Mouse (Mus musculus) forebrain, embryonic 15.5 days (tissue): ENCODE measurements around the gene Platr17. TPM values are rescaled to one million over a fixed set of nuclear protein-coding genes. Genes with fewer than 3 reads are reported as not detected.
"Not testable (repeated sequence)": the region's sequence is repeated elsewhere in the genome, so short reads cannot be mapped to it uniquely, and the experiment has no call there.

ENCODE experiments used
- ATAC-seq: fragments of 200-750 bp; cut with Nextera tagmentation; replicated peaks from 2 replicates; pipeline ENCODE4 v1.8.0; 2017; ENCODE audit warnings: mild to moderate bottlenecking, moderate TSS enrichment, moderate library complexity
- H3K27ac ChIP-seq: fragments of 300-500 bp; sonication (generic); replicated peaks from 2 replicates; pipeline ENCODE4 v1.5.1; 2015; ENCODE audit warnings: mild to moderate bottlenecking, inconsistent platforms
- H3K27me3 ChIP-seq: fragments of 300-500 bp; sonication (generic); 2 replicates; pipeline ENCODE4 v1.6.1; 2015; ENCODE audit warnings: inconsistent platforms
- H3K36me3 ChIP-seq: fragments of 300-500 bp; sonication (generic); 2 replicates; pipeline ENCODE4 v1.6.1; 2015; ENCODE audit warnings: mild to moderate bottlenecking, inconsistent platforms
- H3K4me1 ChIP-seq: fragments of 300-500 bp; sonication (generic); 2 replicates; pipeline ENCODE4 v1.6.1; 2015; ENCODE audit warnings: inconsistent platforms
- H3K4me2 ChIP-seq: fragments of 300-500 bp; sonication (generic); replicated peaks from 2 replicates; pipeline ENCODE4 v1.6.1; 2015; ENCODE audit warnings: mild to moderate bottlenecking, inconsistent platforms
- H3K4me3 ChIP-seq: fragments of 300-500 bp; sonication (generic); 2 replicates; pipeline ENCODE4 v1.5.1; 2015; ENCODE audit warnings: mild to moderate bottlenecking, inconsistent platforms
- H3K9ac ChIP-seq: fragments of 300-500 bp; sonication (generic); replicated peaks from 2 replicates; pipeline ENCODE4 v1.6.1; 2015; ENCODE audit warnings: mild to moderate bottlenecking, inconsistent platforms
- H3K9me3 ChIP-seq: fragments of 300-500 bp; sonication (generic); 2 replicates; pipeline ENCODE4 v1.6.1; 2016; ENCODE audit warnings: inconsistent platforms
- WGBS: fragments of 180-500 bp; shearing (Covaris S2); methylation state at CpG from one replicate; pipeline ENCODE4 v1.1.7; 2015; ENCODE audit warnings: mixed read lengths; 5-methylcytosine and 5-hydroxymethylcytosine counted together
- polyA plus RNA-seq: library from polyadenylated mRNA; unstranded; fragments of >200 nt; fragmentation: Nextera tagmentation; extraction: Ambion mirVana; gene quantifications from 2 replicates; pipeline ENCODE4 v1.2.1, GENCODE M21; 2015

The Platr17 gene
- 0.32 and 0.80 TPM in 2 replicates for polyA plus RNA-seq

- not testable (repeated sequence) for H3K36me3 ChIP-seq, H3K4me3 ChIP-seq, H3K4me2 ChIP-seq, H3K27ac ChIP-seq, H3K27me3 ChIP-seq, H3K9ac ChIP-seq, H3K9me3 ChIP-seq, ATAC-seq
- WGBS: 50% methylated on average over 4 of the region's 4 CpGs
- H3K4me1 ChIP-seq: peaks cover 11% of the 10 kb centered on the region
These were observed at the start of gene Platr17 for GRCm38 (mm10) chr17:33904835-33905234. Gene Platr17, plus strand, starts transcription at chr17:33905135.

GRCm38 (mm10) chr17:33857816-33858215 lies 47.1 kb upstream of the Platr17 start:
- Histone ChIP-seq H3K9ac (no peak overlapping the region), H3K36me3 (no peaks in the 10 kb centered on the region), H3K9me3 (no peaks in the 10 kb centered on the region), H3K27ac (no peak overlapping the region), H3K4me3 (no peak overlapping the region), H3K27me3 (no peaks in the 10 kb centered on the region), H3K4me1 (no peaks in the 10 kb centered on the region), H3K4me2 (no peak overlapping the region)
- WGBS: 71% methylated on average over 4 of the region's 4 CpGs
- ATAC-seq: no peak

- Histone ChIP-seq H3K36me3 (no peaks in the 10 kb centered on the region), H3K9ac (no peak overlapping the region), H3K27me3 (no peaks in the 10 kb centered on the region), H3K9me3 (no peaks in the 10 kb centered on the region), H3K27ac (no peak overlapping the region), H3K4me3 (no peak overlapping the region), H3K4me2 (no peak overlapping the region), H3K4me1 (no peaks in the 10 kb centered on the region)
- 37% methylated on average over 9 of the region's 9 CpGs for WGBS
- ATAC-seq: no peak
These were observed 39.5 kb upstream of the Platr17 start for GRCm38 (mm10) chr17:33865330-33866030.

- ATAC-seq, H3K9me3 ChIP-seq, H3K4me1 ChIP-seq, H3K27me3 ChIP-seq, H3K27ac ChIP-seq, H3K4me3 ChIP-seq, H3K9ac ChIP-seq, H3K36me3 ChIP-seq, H3K4me2 ChIP-seq: not testable (repeated sequence)
- WGBS: 90% methylated on average over 2 of the region's 12 CpGs
These were observed 31.4 kb upstream of the Platr17 start, which contains the start of gene Gm7029 for GRCm38 (mm10) chr17:33873537-33873936. Gene Gm7029, plus strand, starts transcription at chr17:33873837.

GRCm38 (mm10) chr17:33874411-33874810 lies 30.5 kb upstream of the Platr17 start:
- WGBS: 84% methylated on average over 11 of the region's 11 CpGs
- no peak overlapping the region for H3K27ac ChIP-seq
- no peak overlapping the region for H3K4me2 ChIP-seq
- 0 out of 2 replicates have a peak, but pooled peaks cover 6% of the 10 kb centered on the region for H3K36me3 ChIP-seq
- no peaks in the 10 kb centered on the region for H3K27me3 ChIP-seq
- no peak overlapping the region for H3K4me3 ChIP-seq
- ATAC-seq: no peak
- no peak overlapping the region for H3K9ac ChIP-seq
- no peaks in the 10 kb centered on the region for H3K4me1 ChIP-seq
- no peaks in the 10 kb centered on the region for H3K9me3 ChIP-seq

GRCm38 (mm10) chr17:33875797-33876196 lies 29.1 kb upstream of the Platr17 start:
- H3K36me3 ChIP-seq, H3K4me3 ChIP-seq, H3K9ac ChIP-seq, H3K9me3 ChIP-seq, H3K27ac ChIP-seq, ATAC-seq, H3K4me1 ChIP-seq, H3K27me3 ChIP-seq, H3K4me2 ChIP-seq: not testable (repeated sequence)
- WGBS: 83% methylated on average over 5 of the region's 5 CpGs

- H3K36me3 ChIP-seq, H3K27me3 ChIP-seq, H3K27ac ChIP-seq, H3K4me1 ChIP-seq, H3K9me3 ChIP-seq, H3K4me2 ChIP-seq, ATAC-seq, H3K9ac ChIP-seq, H3K4me3 ChIP-seq: not testable (repeated sequence)
- 92% methylated on average over 10 of the region's 11 CpGs for WGBS
These were observed 20.6 kb upstream of the Platr17 start for GRCm38 (mm10) chr17:33884320-33884719.

GRCm38 (mm10) chr17:33887802-33888201 lies 17.1 kb upstream of the Platr17 start:
- not testable (repeated sequence) for H3K4me3 ChIP-seq, H3K27me3 ChIP-seq, H3K27ac ChIP-seq, H3K36me3 ChIP-seq, H3K9ac ChIP-seq, H3K4me2 ChIP-seq, H3K9me3 ChIP-seq, ATAC-seq
- peaks cover 13% of the 10 kb centered on the region for H3K4me1 ChIP-seq
- 88% methylated on average over 2 of the region's 2 CpGs for WGBS

GRCm38 (mm10) chr17:33888230-33888629 lies 16.7 kb upstream of the Platr17 start:
- peaks cover 13% of the 10 kb centered on the region for H3K4me1 ChIP-seq
- not testable (repeated sequence) for H3K9me3 ChIP-seq, H3K4me2 ChIP-seq, ATAC-seq, H3K4me3 ChIP-seq, H3K27me3 ChIP-seq, H3K9ac ChIP-seq, H3K36me3 ChIP-seq, H3K27ac ChIP-seq

- 0% methylated on average over 36 of the region's 44 CpGs for WGBS
These were observed 14.9 kb upstream of the Platr17 start for GRCm38 (mm10) chr17:33889941-33890532.

GRCm38 (mm10) chr17:33890533-33891059 lies 14.3 kb upstream of the Platr17 start, which contains the start of gene Kifc1:
Gene Kifc1, minus strand, starts transcription at chr17:33890661.
- under 1% methylated on average over 49 of the region's 49 CpGs for WGBS
- peak; percentile 100 for ATAC-seq
- Histone ChIP-seq H3K27me3 (no peaks in the 10 kb centered on the region), H3K9ac (peak within 1 kb of the TSS; percentile 49), H3K36me3 (no peaks in the 10 kb centered on the region), H3K27ac (no peak within 1 kb of the TSS), H3K9me3 (no peaks in the 10 kb centered on the region), H3K4me2 (peak within 1 kb of the TSS; percentile 67), H3K4me3 (peak within 1 kb of the TSS; percentile 65), H3K4me1 (peaks cover 13% of the 10 kb centered on the region)

More at GRCm38 (mm10) chr17:33889941-33890532, 14.9 kb upstream of the Platr17 start:
- Histone ChIP-seq H3K4me3 (peak overlapping the region; percentile 65), H3K9ac (peak overlapping the region; percentile 49), H3K4me1 (peaks cover 13% of the 10 kb centered on the region), H3K4me2 (peak overlapping the region; percentile 67)
- H3K36me3 ChIP-seq, H3K9me3 ChIP-seq, H3K27ac ChIP-seq, H3K27me3 ChIP-seq: not testable (repeated sequence)
- peak; percentile 24; the same call in 1 of the 2 replicates for ATAC-seq

GRCm38 (mm10) chr17:33891357-33891756 lies 13.6 kb upstream of the Platr17 start:
- H3K4me2 ChIP-seq: no peak overlapping the region
- no peak overlapping the region for H3K27ac ChIP-seq

More at GRCm38 (mm10) chr17:33891357-33891756, 13.6 kb upstream of the Platr17 start:
- 73% methylated on average over 2 of the region's 2 CpGs for WGBS
- no peak for ATAC-seq
- Histone ChIP-seq H3K27me3 (no peaks in the 10 kb centered on the region), H3K36me3 (no peaks in the 10 kb centered on the region), H3K4me3 (no peak overlapping the region), H3K9me3 (no peaks in the 10 kb centered on the region), H3K4me1 (peaks cover 13% of the 10 kb centered on the region), H3K9ac (no peak overlapping the region)
